Mouse (Mus musculus) forebrain, embryonic 15.5 days (tissue): ENCODE measurements around the gene Lhx2. TPM values are rescaled to one million over a fixed set of nuclear protein-coding genes. Genes with fewer than 3 reads are reported as not detected.

Experiments used
- ATAC-seq: fragments of 200-750 bp; cut with Nextera tagmentation; replicated peaks from 2 replicates; pipeline ENCODE4 v1.8.0; 2017; ENCODE audit warnings: mild to moderate bottlenecking, moderate TSS enrichment, moderate library complexity
- H3K27ac ChIP-seq: fragments of 300-500 bp; sonication (generic); replicated peaks from 2 replicates; pipeline ENCODE4 v1.5.1; 2015; ENCODE audit warnings: mild to moderate bottlenecking, inconsistent platforms
- H3K27me3 ChIP-seq: fragments of 300-500 bp; sonication (generic); 2 replicates; pipeline ENCODE4 v1.6.1; 2015; ENCODE audit warnings: inconsistent platforms
- H3K36me3 ChIP-seq: fragments of 300-500 bp; sonication (generic); 2 replicates; pipeline ENCODE4 v1.6.1; 2015; ENCODE audit warnings: mild to moderate bottlenecking, inconsistent platforms
- H3K4me1 ChIP-seq: fragments of 300-500 bp; sonication (generic); 2 replicates; pipeline ENCODE4 v1.6.1; 2015; ENCODE audit warnings: inconsistent platforms
- H3K4me2 ChIP-seq: fragments of 300-500 bp; sonication (generic); replicated peaks from 2 replicates; pipeline ENCODE4 v1.6.1; 2015; ENCODE audit warnings: mild to moderate bottlenecking, inconsistent platforms
- H3K4me3 ChIP-seq: fragments of 300-500 bp; sonication (generic); 2 replicates; pipeline ENCODE4 v1.5.1; 2015; ENCODE audit warnings: mild to moderate bottlenecking, inconsistent platforms
- H3K9ac ChIP-seq: fragments of 300-500 bp; sonication (generic); replicated peaks from 2 replicates; pipeline ENCODE4 v1.6.1; 2015; ENCODE audit warnings: mild to moderate bottlenecking, inconsistent platforms
- H3K9me3 ChIP-seq: fragments of 300-500 bp; sonication (generic); 2 replicates; pipeline ENCODE4 v1.6.1; 2016; ENCODE audit warnings: inconsistent platforms
- WGBS: fragments of 180-500 bp; shearing (Covaris S2); methylation state at CpG from one replicate; pipeline ENCODE4 v1.1.7; 2015; ENCODE audit warnings: mixed read lengths; 5-methylcytosine and 5-hydroxymethylcytosine counted together
- polyA plus RNA-seq: library from polyadenylated mRNA; unstranded; fragments of >200 nt; fragmentation: Nextera tagmentation; extraction: Ambion mirVana; gene quantifications from 2 replicates; pipeline ENCODE4 v1.2.1, GENCODE M21; 2015

Lhx2 gene
- polyA plus RNA-seq, 1 experiment from 2014 or later: 91.0 TPM

DNA sequence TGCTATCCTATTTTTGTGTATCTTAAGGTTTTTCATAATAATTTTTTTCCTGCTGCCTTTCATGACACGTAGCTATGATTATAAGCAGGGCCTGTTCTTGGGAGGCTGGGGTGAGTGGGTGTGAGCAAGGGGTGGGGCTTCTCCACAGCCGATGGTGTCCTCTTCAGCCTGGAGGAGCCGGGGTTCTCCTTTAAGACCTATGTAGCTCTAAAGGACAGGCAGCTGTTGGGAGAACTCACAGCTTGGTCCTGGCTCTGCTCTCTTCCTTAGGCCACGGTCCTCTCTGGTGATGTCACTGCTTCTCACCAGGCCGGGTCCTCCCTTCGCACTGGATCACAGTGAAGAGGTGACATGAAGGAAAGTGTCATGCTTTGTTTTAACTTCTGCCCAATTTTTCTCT, 58.8 kb downstream of the Lhx2 start:
- no peaks in the 10 kb centered on the region for H3K9me3 ChIP-seq
- no peak for ATAC-seq
- H3K27me3 ChIP-seq: no peaks in the 10 kb centered on the region
- no peak overlapping the region for H3K27ac ChIP-seq
- 78% methylated on average over 6 of the region's 6 CpGs for WGBS
- H3K9ac ChIP-seq: no peak overlapping the region
- no peak overlapping the region for H3K4me2 ChIP-seq
- peaks cover 14% of the 10 kb centered on the region for H3K4me1 ChIP-seq
- no peak overlapping the region for H3K4me3 ChIP-seq
- H3K36me3 ChIP-seq: no peaks in the 10 kb centered on the region

DNA sequence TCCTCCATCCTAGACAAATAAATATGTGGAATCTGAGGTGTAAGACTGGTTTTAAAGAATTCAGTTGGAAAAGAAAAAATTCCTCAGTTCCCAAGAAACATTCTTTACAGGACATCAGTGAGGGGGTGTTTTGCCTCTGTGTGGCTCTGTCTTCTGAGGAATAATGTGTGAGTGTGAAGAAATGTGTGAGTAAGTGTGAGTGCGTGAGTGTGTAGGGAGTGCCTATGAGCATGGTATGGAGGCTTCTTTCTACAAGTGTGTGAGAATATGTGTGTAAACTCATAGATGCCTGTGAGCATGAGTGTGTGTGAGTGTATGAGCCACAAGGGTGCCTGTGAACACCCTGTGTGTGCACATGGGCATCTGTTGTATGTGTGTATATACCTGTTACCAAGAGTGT, 63.5 kb downstream of the Lhx2 start:
- H3K9ac ChIP-seq: no peak overlapping the region
- H3K4me3 ChIP-seq: no peak overlapping the region
- H3K9me3 ChIP-seq: no peaks in the 10 kb centered on the region
- no peak overlapping the region for H3K27ac ChIP-seq
- H3K27me3 ChIP-seq: no peaks in the 10 kb centered on the region
- no peak overlapping the region for H3K4me2 ChIP-seq
- peaks cover 14% of the 10 kb centered on the region for H3K4me1 ChIP-seq
- WGBS: 97% methylated on average over 1 of the region's 1 CpGs
- no peak; the same call in 1 of the 2 replicates for ATAC-seq
- no peaks in the 10 kb centered on the region for H3K36me3 ChIP-seq

GRCm38 (mm10) chr2:38403231-38403630, 64.2 kb downstream of the Lhx2 start:
- peak; percentile 62 for ATAC-seq
- H3K4me3 ChIP-seq: no peak overlapping the region
- H3K9ac ChIP-seq: no peak overlapping the region
- H3K27ac ChIP-seq: no peak overlapping the region
- WGBS: 65% methylated on average over 12 of the region's 12 CpGs
- H3K27me3 ChIP-seq: no peaks in the 10 kb centered on the region
- H3K4me2 ChIP-seq: no peak overlapping the region
- H3K9me3 ChIP-seq: no peaks in the 10 kb centered on the region
- no peaks in the 10 kb centered on the region for H3K36me3 ChIP-seq
- peaks cover 14% of the 10 kb centered on the region for H3K4me1 ChIP-seq

DNA sequence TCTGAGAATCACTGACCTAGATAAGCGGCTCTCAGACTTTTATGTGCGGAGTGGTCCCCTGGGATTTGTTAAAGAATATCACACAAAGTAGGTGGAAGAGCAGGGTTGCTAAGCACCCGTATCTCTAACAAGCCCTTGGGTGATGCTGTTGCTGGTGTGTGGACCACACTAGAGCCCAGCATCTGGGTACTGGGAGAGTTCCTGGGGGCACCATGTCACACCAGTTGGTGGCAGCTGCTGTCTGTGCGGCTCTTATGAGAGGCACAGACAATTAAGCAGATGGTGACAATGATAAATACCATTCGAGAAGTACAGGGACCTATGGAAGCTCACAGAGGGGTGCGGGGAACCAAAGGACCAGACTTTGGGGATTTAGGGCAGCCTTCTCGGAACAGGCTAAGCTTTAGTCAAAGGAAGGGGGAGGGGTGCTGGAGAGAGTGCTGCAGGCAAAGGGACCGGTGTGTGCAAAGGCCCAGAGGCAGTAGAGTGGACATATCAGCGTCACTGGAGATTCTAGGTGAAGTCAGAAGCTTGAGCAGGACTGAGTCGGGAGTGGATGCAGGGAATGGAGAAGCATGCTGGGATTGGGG, 65.0 kb downstream of the Lhx2 start:
- Histone ChIP-seq H3K9me3 (no peaks in the 10 kb centered on the region), H3K4me2 (no peak overlapping the region), H3K9ac (no peak overlapping the region), H3K36me3 (no peaks in the 10 kb centered on the region), H3K27ac (no peak overlapping the region), H3K4me3 (no peak overlapping the region), H3K4me1 (peaks cover 14% of the 10 kb centered on the region), H3K27me3 (no peaks in the 10 kb centered on the region)
- ATAC-seq: no peak; the same call in 1 of the 2 replicates
- WGBS: 62% methylated on average over 10 of the region's 10 CpGs

- Histone ChIP-seq H3K36me3 (no peaks in the 10 kb centered on the region), H3K9ac (no peak overlapping the region), H3K27ac (no peak overlapping the region), H3K4me1 (peaks cover 14% of the 10 kb centered on the region), H3K4me2 (no peak overlapping the region), H3K9me3 (no peaks in the 10 kb centered on the region), H3K4me3 (no peak overlapping the region), H3K27me3 (no peaks in the 10 kb centered on the region)
- WGBS: 93% methylated on average over 4 of the region's 4 CpGs
- no peak for ATAC-seq
Measured at GRCm38 (mm10) chr2:38405356-38405755, 66.3 kb downstream of the Lhx2 start.

DNA sequence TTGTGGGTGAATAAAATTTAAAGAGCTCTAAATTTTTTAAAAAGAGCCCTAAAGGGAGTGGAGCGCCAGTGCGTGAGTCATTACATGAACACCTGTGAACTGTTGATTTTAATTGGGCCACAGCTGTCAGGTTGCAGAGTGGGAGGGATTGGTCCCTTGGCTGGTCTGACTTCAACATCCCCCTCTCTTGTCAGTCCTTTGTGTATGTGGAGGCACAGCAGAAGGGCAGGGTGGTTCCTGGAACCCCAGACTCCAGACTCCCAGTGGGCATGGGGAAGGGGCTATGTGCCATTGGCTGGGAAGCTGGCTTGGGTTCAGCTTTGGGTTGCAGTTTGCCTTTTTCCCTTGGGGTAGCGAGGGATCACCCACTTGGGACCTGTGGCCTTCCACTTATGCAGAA, 70.2 kb downstream of the Lhx2 start:
- ATAC-seq: no peak
- Histone ChIP-seq H3K4me2 (no peak overlapping the region), H3K27me3 (no peaks in the 10 kb centered on the region), H3K4me3 (no peak overlapping the region), H3K9me3 (no peaks in the 10 kb centered on the region), H3K4me1 (peaks cover 5% of the 10 kb centered on the region; the same call in 1 of the 2 replicates), H3K36me3 (no peaks in the 10 kb centered on the region), H3K9ac (no peak overlapping the region), H3K27ac (no peak overlapping the region)
- WGBS: 78% methylated on average over 3 of the region's 3 CpGs

DNA sequence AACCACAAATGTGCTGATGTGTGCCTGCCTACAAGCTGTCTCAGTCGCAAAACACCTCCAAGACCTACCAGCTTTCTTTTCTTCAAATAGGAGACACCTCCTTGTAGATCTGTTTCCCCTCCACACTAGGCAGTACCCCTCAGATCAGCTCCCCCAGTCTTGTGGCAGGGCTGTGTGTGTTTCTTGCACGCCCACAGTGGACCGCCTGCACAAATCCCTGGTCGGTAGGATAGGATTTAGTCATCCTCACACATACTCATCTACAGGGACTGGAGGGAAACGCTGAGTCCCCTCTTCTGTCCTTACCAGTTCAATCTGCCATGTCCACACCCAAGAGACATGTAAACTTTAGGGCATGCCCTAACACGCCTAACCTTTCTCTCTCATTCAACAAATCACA, 71.1 kb downstream of the Lhx2 start:
- Histone ChIP-seq H3K36me3 (no peaks in the 10 kb centered on the region), H3K27ac (no peak overlapping the region), H3K27me3 (no peaks in the 10 kb centered on the region), H3K9ac (no peak overlapping the region), H3K4me1 (peaks cover 5% of the 10 kb centered on the region; the same call in 1 of the 2 replicates), H3K4me3 (no peak overlapping the region), H3K9me3 (no peaks in the 10 kb centered on the region), H3K4me2 (no peak overlapping the region)
- 94% methylated on average over 6 of the region's 6 CpGs for WGBS
- ATAC-seq: no peak

DNA sequence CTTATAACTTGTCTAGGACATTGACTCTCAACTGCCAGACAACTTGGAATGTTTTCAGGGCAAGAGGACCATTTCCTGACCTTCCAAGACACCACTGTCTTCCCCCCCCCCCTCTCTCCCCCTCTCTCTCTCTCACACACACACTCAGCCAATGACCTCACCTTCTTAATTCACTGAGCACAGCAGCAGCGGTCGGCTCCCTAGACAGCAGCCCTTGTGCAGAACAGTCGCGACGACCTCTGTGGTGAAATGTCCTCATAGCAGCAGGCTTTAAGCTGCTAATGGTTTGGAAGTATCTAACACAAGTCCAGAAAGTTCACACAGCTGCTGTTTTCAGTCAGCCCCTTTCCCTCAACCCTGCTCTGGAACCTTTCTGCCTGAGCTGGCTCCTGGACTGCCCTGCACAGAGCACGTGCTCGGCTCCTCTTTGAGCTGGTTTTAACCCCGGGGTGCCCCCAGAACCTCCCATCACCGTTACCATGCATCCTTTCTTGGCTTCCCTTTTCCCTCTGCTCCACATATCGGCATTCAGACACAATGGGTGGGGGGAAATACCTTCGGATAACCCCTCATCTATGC, 73.6 kb downstream of the Lhx2 start:
- Histone ChIP-seq H3K9ac (no peak overlapping the region), H3K36me3 (no peaks in the 10 kb centered on the region), H3K9me3 (no peaks in the 10 kb centered on the region), H3K27me3 (no peaks in the 10 kb centered on the region), H3K27ac (no peak overlapping the region), H3K4me2 (no peak overlapping the region), H3K4me1 (peaks cover 5% of the 10 kb centered on the region; the same call in 1 of the 2 replicates), H3K4me3 (no peak overlapping the region)
- 0 out of 2 replicates have a peak, but pooled peaks have one; percentile 23 for ATAC-seq
- 17% methylated on average over 11 of the region's 11 CpGs for WGBS

DNA sequence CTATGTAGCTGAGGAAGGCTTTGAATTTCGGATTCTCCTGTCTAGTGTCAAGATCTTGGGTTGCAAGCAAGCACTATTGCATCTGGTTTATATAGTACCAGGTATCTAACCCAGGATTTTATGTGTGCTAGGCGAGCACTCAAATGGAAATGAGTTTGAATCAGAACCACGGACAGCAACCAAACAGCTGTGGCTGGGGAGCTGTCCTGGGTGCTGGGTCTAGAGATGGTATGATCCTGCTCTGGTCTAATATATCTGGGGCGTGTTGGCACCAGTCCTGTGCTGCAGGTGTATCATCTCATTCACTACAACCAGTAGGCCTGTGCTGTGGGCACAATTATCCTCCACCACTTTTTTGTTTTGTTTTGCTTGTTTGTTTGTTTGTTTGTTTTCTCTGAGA, 78.9 kb downstream of the Lhx2 start:
- ATAC-seq: no peak
- no peak overlapping the region for H3K4me2 ChIP-seq

More for the DNA sequence above, 78.9 kb downstream of the Lhx2 start:
- WGBS: 17% methylated on average over 4 of the region's 4 CpGs
- no peak overlapping the region for H3K4me3 ChIP-seq
- H3K9ac ChIP-seq: no peak overlapping the region
- H3K4me1 ChIP-seq: peaks cover 2% of the 10 kb centered on the region; the same call in 1 of the 2 replicates
- H3K36me3 ChIP-seq: no peaks in the 10 kb centered on the region
- no peaks in the 10 kb centered on the region for H3K9me3 ChIP-seq
- H3K27me3 ChIP-seq: no peaks in the 10 kb centered on the region
- no peak overlapping the region for H3K27ac ChIP-seq

Other genes starting within 250 kb of the Lhx2 start
- 18.1 and 19.2 TPM in 2 replicates for gene Dennd1a, start 51.9 kb upstream of the Lhx2 start, polyA plus RNA-seq
- 90.0 and 110 TPM in 2 replicates for gene Nek6, start 172.4 kb downstream of the Lhx2 start, polyA plus RNA-seq